Mouse (Mus musculus): ENCODE data around the gene Kbtbd6. TPM values are rescaled to one million over a fixed set of nuclear protein-coding genes. Genes with fewer than 3 reads are reported as not detected.

Kbtbd6 gene
- polyA plus RNA-seq, 1 experiment from 2014 or later = 2.6 TPM

DNA sequence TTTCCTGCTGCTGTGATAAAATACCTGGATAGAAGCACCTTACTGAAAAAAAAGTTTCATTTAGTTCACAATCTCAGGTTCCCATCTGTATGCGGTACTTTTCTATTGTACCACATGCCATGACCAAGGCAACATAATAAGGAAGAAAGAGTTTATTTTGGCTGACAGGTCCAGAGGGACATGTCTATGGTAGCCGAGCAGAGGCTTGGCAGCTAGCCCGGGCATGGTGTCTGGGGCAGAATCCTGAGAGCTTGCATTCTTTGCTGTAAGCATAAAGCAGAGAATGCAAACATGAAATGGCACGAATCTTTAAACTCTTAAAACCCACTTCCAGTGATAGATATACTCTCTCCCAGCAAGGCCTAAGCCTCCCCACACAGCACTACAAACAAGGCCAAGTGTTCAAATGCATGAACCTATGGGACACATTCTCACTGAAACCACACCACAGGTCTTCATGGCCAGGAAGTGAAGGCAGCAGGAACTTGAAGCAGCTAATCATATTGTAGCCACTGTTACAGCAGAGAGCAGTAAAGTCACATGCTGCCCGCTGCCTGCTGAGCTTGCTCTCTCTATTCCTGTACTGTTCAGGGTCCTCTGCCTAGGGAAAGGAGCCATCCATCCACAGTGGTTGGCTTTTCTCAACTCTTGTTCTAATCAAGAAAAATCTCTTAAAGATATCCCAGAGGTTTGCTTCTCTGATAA lies 51.9 kb downstream of the Kbtbd6 start:
- DNase-seq = no peak
- 69% methylated on average over 5 of the region's 5 CpGs for WGBS (ENCODE audit: insufficient replicate concordance)
- Histone ChIP-seq H3K9me3 (replicated peaks) (no peaks in the 10 kb centered on the region), H3K9ac (peak overlapping the region; percentile 36; the same call in 1 of the 2 replicates), H3K4me3 (replicated peaks) (no peak overlapping the region), H3K36me3 (peaks cover 8% of the 10 kb centered on the region), H3K27ac (peak overlapping the region; percentile 63), H3K27me3 (no peaks in the 10 kb centered on the region), H3K4me2 (no peak overlapping the region), H3K4me1 (replicated peaks) (peaks cover 98% of the 10 kb centered on the region)
- no peak for ATAC-seq (ENCODE audit: low read depth)

Other genes with a start within 250 kb of the Kbtbd6 start
- gene Zfp957, start 204.5 kb upstream of the Kbtbd6 start, polyA plus RNA-seq (2015; fragmentation: Nextera tagmentation; extraction: Ambion mirVana) = not detected in 2 replicates
- gene Rgcc, start 150.2 kb upstream of the Kbtbd6 start, polyA plus RNA-seq (2015; fragmentation: Nextera tagmentation; extraction: Ambion mirVana) = 306 and 322 TPM in 2 replicates
- gene Naa16, start 61.1 kb upstream of the Kbtbd6 start, polyA plus RNA-seq (2015; fragmentation: Nextera tagmentation; extraction: Ambion mirVana) = 33.4 and 44.5 TPM in 2 replicates
- 5.7 and 6.8 TPM in 2 replicates for gene Mtrf1, start 54.1 kb upstream of the Kbtbd6 start, polyA plus RNA-seq (2015; fragmentation: Nextera tagmentation; extraction: Ambion mirVana)
- 3.0 and 3.6 TPM in 2 replicates for gene Kbtbd7, start 25.3 kb upstream of the Kbtbd6 start, polyA plus RNA-seq (2015; fragmentation: Nextera tagmentation; extraction: Ambion mirVana)
- gene Elf1, start 29.4 kb downstream of the Kbtbd6 start, polyA plus RNA-seq (2015; fragmentation: Nextera tagmentation; extraction: Ambion mirVana) = 11.9 and 13.8 TPM in 2 replicates
- gene Wbp4, start 29.7 kb downstream of the Kbtbd6 start, polyA plus RNA-seq (2015; fragmentation: Nextera tagmentation; extraction: Ambion mirVana) = 17.6 and 20.6 TPM in 2 replicates
- 53.6 and 62.6 TPM in 2 replicates for gene Sugt1, start 135.9 kb downstream of the Kbtbd6 start, polyA plus RNA-seq (2015; fragmentation: Nextera tagmentation; extraction: Ambion mirVana)
- not detected in 2 replicates for gene Cnmd, start 210.3 kb downstream of the Kbtbd6 start, polyA plus RNA-seq (2015; fragmentation: Nextera tagmentation; extraction: Ambion mirVana)